Mouse (Mus musculus) heart, adult 2 months (tissue): ENCODE data around the gene Hoxb4. TPM values are rescaled to one million over a fixed set of nuclear protein-coding genes. Genes with fewer than 3 reads are reported as not detected.
A peak's percentile ranks its signal among the peaks of the same experiment; 100 is the strongest.

Experiments
- DNase-seq, 2 experiments: peaks; one replicate each; pipeline ENCODE4 v3.0.0; 2021
- H3K27ac ChIP-seq: fragments of 200-600 bp; 2 replicates; pipeline ENCODE4 v1.8.1; 2022
- H3K27me3 ChIP-seq: fragments of 200-500 bp; 2 replicates; pipeline ENCODE4 v1.6.1; 2012; ENCODE audit warnings: mild to moderate bottlenecking, low read length, inconsistent platforms, mixed read lengths; ENCODE audit not compliant: control insufficient read depth, insufficient read depth
- H3K36me3 ChIP-seq: fragments of 200-500 bp; 2 replicates; pipeline ENCODE4 v1.6.1; 2012; ENCODE audit warnings: low read length, inconsistent platforms; ENCODE audit not compliant: control insufficient read depth, insufficient read depth
- H3K4me1 ChIP-seq: fragments of 200-500 bp; 2 replicates; pipeline ENCODE4 v1.6.1; 2011; ENCODE audit warnings: low read length; ENCODE audit not compliant: control insufficient read depth, insufficient read depth
- H3K4me3 ChIP-seq: fragments of 200-600 bp; 2 replicates; pipeline ENCODE4 v1.8.1; 2022
- H3K79me2 ChIP-seq: fragments of 200-500 bp; replicated peaks from 2 replicates; pipeline ENCODE4 v1.6.1; 2012; ENCODE audit warnings: mild to moderate bottlenecking, inconsistent platforms, low read length, moderate library complexity, mixed read lengths; ENCODE audit not compliant: control insufficient read depth, insufficient read depth
- H3K9ac ChIP-seq: fragments of 200-500 bp; 2 replicates; pipeline ENCODE4 v1.6.1; 2012; ENCODE audit warnings: low read depth, mild to moderate bottlenecking, control low read depth, inconsistent platforms, low read length, mixed read lengths
- CTCF ChIP-seq: fragments of 200-600 bp; IDR thresholded peaks from 2 replicates; pipeline ENCODE4 v1.8.1; 2022; ENCODE audit warnings: antibody characterized with exemption, mild to moderate bottlenecking, moderate library complexity
- EP300 ChIP-seq: fragments of 200-500 bp; IDR thresholded peaks from 2 replicates; pipeline ENCODE4 v1.6.1; 2011; ENCODE audit warnings: low read depth, low read length, control low read depth; ENCODE audit not compliant: insufficient read depth
- POLR2A ChIP-seq: fragments of 200-500 bp; IDR thresholded peaks from 2 replicates; pipeline ENCODE4 v1.6.1; 2011; ENCODE audit warnings: mild to moderate bottlenecking, low read depth, low read length, control low read depth; ENCODE audit not compliant: insufficient read depth
- WGBS: fragments of 180-500 bp; shearing (Covaris S2); methylation state at CpG from one replicate; pipeline ENCODE4 v1.1.7; 2018; 5-methylcytosine and 5-hydroxymethylcytosine counted together
- intact Hi-C: fragments of 180-260 bp; cut with DNase I; formaldehyde crosslinking; loops from one replicate; pipeline ENCODE4 v1.15.1; 2025
- polyA plus RNA-seq: library from polyadenylated mRNA; depleted of rRNA; stranded (reverse); fragments of >200 nt; gene quantifications from 2 replicates; pipeline ENCODE4 v1.2.3, GENCODE M21; 2012
- total RNA-seq, 2 experiments: library from RNA; stranded (reverse); gene quantifications; 2 replicates each; pipeline ENCODE4 v1.2.3; 2021

Hoxb4 gene
- total and polyA plus RNA-seq, 3 experiments = 0.63 to 1.1 (median 0.75) TPM

- no peak overlapping the region for H3K4me3 ChIP-seq
- no peaks in the 10 kb centered on the region for H3K4me1 ChIP-seq
- no peaks in the 10 kb centered on the region for H3K79me2 ChIP-seq
- WGBS = 5% methylated on average over 2 of the region's 2 CpGs
- H3K27me3 ChIP-seq = peaks cover 55% of the 10 kb centered on the region
- H3K9ac ChIP-seq = no peak overlapping the region
- intact Hi-C loops = no loop called here
- DNase-seq = no peak
- no peaks in the 10 kb centered on the region for H3K36me3 ChIP-seq
- no peak overlapping the region for H3K27ac ChIP-seq
- TF ChIP-seq POLR2A (no peak), CTCF (no peak), EP300 (no peak)
Observed at GRCm38 (mm10) chr11:96296997-96297396, 21.1 kb upstream of the Hoxb4 start.

DNA sequence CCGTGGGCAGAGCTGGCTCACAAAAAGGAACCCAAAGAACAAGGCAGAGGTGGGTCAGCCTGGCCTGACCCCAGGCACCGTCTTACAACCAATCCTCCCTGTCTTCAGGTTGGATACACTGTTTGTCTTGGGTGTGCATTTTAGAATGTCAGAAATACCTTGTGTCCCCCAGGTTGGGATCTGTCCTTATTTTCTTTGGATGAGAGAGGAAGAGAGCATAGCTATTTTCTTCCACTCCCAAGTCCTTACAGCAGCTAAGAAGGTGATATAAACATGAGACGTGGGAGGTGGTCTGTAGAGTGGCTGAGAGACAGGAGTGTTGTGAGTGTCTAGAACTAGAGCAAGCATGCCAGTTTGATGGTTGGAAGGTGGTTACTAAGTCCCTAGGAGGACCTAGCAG, 20.6 kb upstream of the Hoxb4 start:
- intact Hi-C loops = no loop called here

GRCm38 (mm10) chr11:96297968-96298635, 20.0 kb upstream of the Hoxb4 start:
- no peak for DNase-seq
- Histone ChIP-seq H3K79me2 (no peaks in the 10 kb centered on the region), H3K27ac (no peak overlapping the region), H3K9ac (no peak overlapping the region), H3K4me3 (no peak overlapping the region), H3K36me3 (no peaks in the 10 kb centered on the region), H3K27me3 (peaks cover 55% of the 10 kb centered on the region), H3K4me1 (no peaks in the 10 kb centered on the region)
- TF ChIP-seq CTCF = no peak
- no peak for TF ChIP-seq EP300
- TF ChIP-seq POLR2A = no peak
- WGBS = 9% methylated on average over 11 of the region's 11 CpGs
- intact Hi-C loops = no loop called here

More for the DNA sequence above, 20.6 kb upstream of the Hoxb4 start:
- Histone ChIP-seq H3K27ac (no peak overlapping the region), H3K4me1 (no peaks in the 10 kb centered on the region), H3K27me3 (peaks cover 55% of the 10 kb centered on the region), H3K4me3 (no peak overlapping the region), H3K79me2 (no peaks in the 10 kb centered on the region), H3K36me3 (no peaks in the 10 kb centered on the region), H3K9ac (no peak overlapping the region)
- TF ChIP-seq CTCF = no peak
- TF ChIP-seq EP300 = no peak
- no peak for TF ChIP-seq POLR2A
- 14% methylated on average over 3 of the region's 3 CpGs for WGBS
- DNase-seq = no peak

DNA sequence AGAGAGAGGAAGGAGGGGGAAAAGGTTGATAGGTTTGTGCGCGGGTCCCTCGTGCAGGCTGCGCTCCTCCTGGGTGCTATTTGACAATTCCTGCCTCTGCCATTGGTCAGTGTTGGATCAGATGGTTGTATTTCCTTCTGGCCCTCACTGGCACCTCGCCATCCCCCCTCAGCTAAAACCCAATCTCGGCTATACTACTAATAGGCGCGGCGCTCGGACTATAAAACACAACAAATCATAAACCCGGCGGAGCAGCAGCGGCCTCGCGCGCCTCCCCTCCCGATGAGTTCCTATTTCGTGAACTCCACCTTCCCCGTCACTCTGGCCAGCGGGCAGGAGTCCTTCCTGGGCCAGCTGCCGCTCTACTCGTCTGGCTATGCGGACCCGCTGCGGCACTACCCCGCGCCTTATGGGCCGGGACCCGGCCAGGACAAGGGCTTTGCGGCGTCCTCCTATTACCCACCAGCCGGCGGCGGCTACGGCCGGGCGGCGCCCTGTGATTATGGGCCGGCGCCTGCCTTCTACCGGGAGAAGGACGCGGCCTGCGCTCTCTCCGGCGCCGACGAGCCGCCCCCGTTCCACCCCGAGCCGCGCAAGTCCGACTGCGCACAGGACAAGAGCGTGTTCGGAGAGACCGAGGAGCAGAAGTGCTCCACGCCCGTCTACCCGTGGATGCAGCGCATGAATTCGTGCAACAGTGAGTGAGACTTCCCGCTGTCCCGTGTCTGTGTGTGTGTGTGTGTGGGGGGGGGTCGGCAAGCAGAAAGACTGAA, 19.0 kb upstream of the Hoxb4 start:
- Histone ChIP-seq H3K27ac (no peak overlapping the region), H3K36me3 (no peaks in the 10 kb centered on the region), H3K4me1 (no peaks in the 10 kb centered on the region), H3K9ac (no peak overlapping the region), H3K79me2 (no peaks in the 10 kb centered on the region), H3K27me3 (peaks cover 55% of the 10 kb centered on the region), H3K4me3 (peak overlapping the region; percentile 38; the same call in 1 of the 2 replicates)
- intact Hi-C loops = no loop called here
- TF ChIP-seq POLR2A = no peak
- no peak for TF ChIP-seq EP300
- no peak for TF ChIP-seq CTCF
- 2% methylated on average over 66 of the region's 66 CpGs for WGBS
- DNase-seq = peak in 1 of 2 experiments; percentile 45

DNA sequence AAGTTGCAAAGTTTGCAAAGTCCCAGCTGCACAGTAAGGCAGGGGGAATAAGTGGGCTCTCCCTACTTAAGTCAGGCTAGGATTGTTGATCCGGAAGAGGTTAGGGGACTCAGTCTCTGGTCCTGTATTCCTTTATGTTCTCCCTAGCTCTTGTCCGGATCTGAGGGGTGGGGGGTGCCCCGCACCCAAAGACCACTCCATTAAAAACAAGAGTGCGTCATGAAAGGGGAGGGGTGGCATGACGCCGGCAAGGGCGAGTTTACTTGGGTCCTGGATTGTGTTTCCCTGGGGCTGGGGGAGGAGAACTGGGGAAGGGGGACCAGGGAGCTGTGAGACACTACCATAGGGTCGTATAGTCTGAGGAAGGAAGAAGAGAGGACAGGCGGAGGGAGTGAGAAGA, 18.3 kb upstream of the Hoxb4 start:
- H3K27ac ChIP-seq = no peak overlapping the region
- intact Hi-C loops = loop anchor here (5.0 kb wide), 2 partner anchors 238 to 253 kb away; no protein-coding TSS in a partner anchor
- H3K9ac ChIP-seq = no peak overlapping the region

GRCm38 (mm10) chr11:96300354-96301063, 17.6 kb upstream of the Hoxb4 start:
- Histone ChIP-seq H3K4me3 (no peak overlapping the region), H3K36me3 (no peaks in the 10 kb centered on the region), H3K79me2 (no peaks in the 10 kb centered on the region), H3K9ac (no peak overlapping the region), H3K27me3 (peaks cover 54% of the 10 kb centered on the region), H3K27ac (no peak overlapping the region), H3K4me1 (no peaks in the 10 kb centered on the region)
- 3% methylated on average over 35 of the region's 35 CpGs for WGBS
- intact Hi-C loops = loop anchor here (5.0 kb wide), 2 partner anchors 237 to 252 kb away; no protein-coding TSS in a partner anchor
- no peak for DNase-seq
- no peak for TF ChIP-seq EP300
- TF ChIP-seq CTCF = no peak
- no peak for TF ChIP-seq POLR2A

More for the DNA sequence above, 18.3 kb upstream of the Hoxb4 start:
- Histone ChIP-seq H3K4me3 (no peak overlapping the region), H3K27me3 (peaks cover 55% of the 10 kb centered on the region), H3K4me1 (no peaks in the 10 kb centered on the region), H3K36me3 (no peaks in the 10 kb centered on the region), H3K79me2 (no peaks in the 10 kb centered on the region)
- TF ChIP-seq EP300 = no peak
- TF ChIP-seq CTCF = no peak
- WGBS = 6% methylated on average over 9 of the region's 9 CpGs
- no peak for DNase-seq
